Mouse (Mus musculus) intestine, embryonic 14.5 days (tissue): ENCODE data around the gene Srsf2. TPM values are rescaled to one million over a fixed set of nuclear protein-coding genes. Genes with fewer than 3 reads are reported as not detected.

Source experiments
- ATAC-seq: fragments of 200-750 bp; cut with Nextera tagmentation; replicated peaks from 2 replicates; pipeline ENCODE4 v1.8.0; 2017; ENCODE audit warnings: low read depth, moderate number of reproducible peaks, moderate TSS enrichment, moderate library complexity; ENCODE audit not compliant: low FRiP score, low TSS enrichment
- DNase-seq: peaks from one replicate; pipeline ENCODE4 v3.0.0-alpha.2; 2018; ENCODE audit warnings: low spot score
- H3K27ac ChIP-seq: fragments of 300-500 bp; sonication (generic); 2 replicates; pipeline ENCODE4 v1.5.1; 2014; ENCODE audit warnings: low read depth, mild to moderate bottlenecking, control low read depth
- H3K27me3 ChIP-seq: fragments of 300-500 bp; sonication (generic); replicated peaks from 2 replicates; pipeline ENCODE4 v1.6.1; 2014; ENCODE audit warnings: low read length, control low read depth; ENCODE audit not compliant: control insufficient read depth, insufficient read depth
- H3K36me3 ChIP-seq: fragments of 300-500 bp; sonication (generic); 2 replicates; pipeline ENCODE4 v1.6.1; 2014; ENCODE audit warnings: low read length, control low read depth; ENCODE audit not compliant: control insufficient read depth, insufficient read depth
- H3K4me1 ChIP-seq: fragments of 300-500 bp; sonication (generic); replicated peaks from 2 replicates; pipeline ENCODE4 v1.6.1; 2014; ENCODE audit warnings: low read length, control low read depth, mixed read lengths; ENCODE audit not compliant: control insufficient read depth, insufficient read depth
- H3K4me2 ChIP-seq: fragments of 300-500 bp; sonication (generic); 2 replicates; pipeline ENCODE4 v1.6.1; 2014; ENCODE audit warnings: low read length
- H3K4me3 ChIP-seq: fragments of 300-500 bp; sonication (generic); 2 replicates; pipeline ENCODE4 v1.5.1; 2014; ENCODE audit warnings: low read depth, low read length, control low read depth, mixed read lengths
- H3K9ac ChIP-seq: fragments of 300-500 bp; sonication (generic); 2 replicates; pipeline ENCODE4 v1.6.1; 2014; ENCODE audit warnings: mild to moderate bottlenecking, low read length
- H3K9me3 ChIP-seq: fragments of 300-500 bp; sonication (generic); 2 replicates; pipeline ENCODE4 v1.6.1; 2016; ENCODE audit warnings: low read length, control low read depth; ENCODE audit not compliant: control insufficient read depth
- WGBS: fragments of 180-500 bp; shearing (Covaris S2); extraction: QIAGEN DNeasy Blood & Tissue Kit; methylation state at CpG from one replicate; pipeline ENCODE4 v1.1.7; 2014; 5-methylcytosine and 5-hydroxymethylcytosine counted together
- polyA plus RNA-seq: library from polyadenylated mRNA; unstranded; fragments of >200 nt; fragmentation: Nextera tagmentation; extraction: Ambion mirVana; gene quantifications from 2 replicates; pipeline ENCODE4 v1.2.1, GENCODE M21; 2014

Srsf2 gene
- polyA plus RNA-seq, 1 experiment from 2014 or later, result 855 TPM

- H3K4me2 ChIP-seq, result no peak overlapping the region
- no peaks in the 10 kb centered on the region for H3K9me3 ChIP-seq
- no peak for DNase-seq
Measured at GRCm38 (mm10) chr11:116819932-116820593, 32.8 kb downstream of the Srsf2 start.

GRCm38 (mm10) chr11:116818722-116819121 lies 34.2 kb downstream of the Srsf2 start:
- H3K27ac ChIP-seq, result peak overlapping the region; percentile 57; the same call in 1 of the 2 replicates
- H3K27me3 ChIP-seq, result no peaks in the 10 kb centered on the region
- ATAC-seq (peak; percentile 67; the same call in 1 of the 2 replicates), DNase-seq (no peak)
- 33% methylated on average over 8 of the region's 8 CpGs for WGBS
- H3K36me3 ChIP-seq, result no peaks in the 10 kb centered on the region
- H3K4me3 ChIP-seq, result no peak overlapping the region
- no peak overlapping the region for H3K9ac ChIP-seq
- H3K4me2 ChIP-seq, result no peak overlapping the region
- no peaks in the 10 kb centered on the region for H3K9me3 ChIP-seq
- H3K4me1 ChIP-seq, result peaks cover 29% of the 10 kb centered on the region

More at GRCm38 (mm10) chr11:116819932-116820593, 32.8 kb downstream of the Srsf2 start:
- WGBS, result 88% methylated on average over 5 of the region's 5 CpGs
- Histone ChIP-seq H3K27me3 (no peaks in the 10 kb centered on the region), H3K36me3 (no peaks in the 10 kb centered on the region), H3K9ac (no peak overlapping the region), H3K27ac (no peak overlapping the region), H3K4me3 (no peak overlapping the region), H3K4me1 (peaks cover 15% of the 10 kb centered on the region)
- no peak for ATAC-seq

GRCm38 (mm10) chr11:116817567-116817966 lies 35.3 kb downstream of the Srsf2 start:
- no peaks in the 10 kb centered on the region for H3K36me3 ChIP-seq
- H3K9me3 ChIP-seq, result no peaks in the 10 kb centered on the region
- no peak overlapping the region for H3K9ac ChIP-seq
- H3K27me3 ChIP-seq, result no peaks in the 10 kb centered on the region
- H3K27ac ChIP-seq, result no peak overlapping the region
- 98% methylated on average over 5 of the region's 5 CpGs for WGBS
- no peak overlapping the region for H3K4me3 ChIP-seq
- no peak for ATAC-seq
- no peak overlapping the region for H3K4me2 ChIP-seq
- DNase-seq, result no peak
- peaks cover 40% of the 10 kb centered on the region for H3K4me1 ChIP-seq

GRCm38 (mm10) chr11:116816769-116817168 lies 36.1 kb downstream of the Srsf2 start:
- no peaks in the 10 kb centered on the region for H3K9me3 ChIP-seq
- DNase-seq (no peak), ATAC-seq (no peak)
- no peaks in the 10 kb centered on the region for H3K36me3 ChIP-seq
- no peak overlapping the region for H3K9ac ChIP-seq
- 61% methylated on average over 5 of the region's 5 CpGs for WGBS
- H3K4me1 ChIP-seq, result peaks cover 47% of the 10 kb centered on the region
- no peak overlapping the region for H3K27ac ChIP-seq
- no peak overlapping the region for H3K4me3 ChIP-seq
- no peak overlapping the region for H3K4me2 ChIP-seq
- H3K27me3 ChIP-seq, result no peaks in the 10 kb centered on the region

- Histone ChIP-seq H3K27ac (peak overlapping the region; percentile 89), H3K36me3 (no peaks in the 10 kb centered on the region), H3K4me2 (no peak overlapping the region), H3K27me3 (no peaks in the 10 kb centered on the region), H3K4me3 (no peak overlapping the region), H3K9me3 (no peaks in the 10 kb centered on the region), H3K4me1 (peaks cover 51% of the 10 kb centered on the region), H3K9ac (0 out of 2 replicates have a peak overlapping the region, but pooled peaks have one; percentile 20)
- ATAC-seq (no peak), DNase-seq (no peak)
- 38% methylated on average over 7 of the region's 7 CpGs for WGBS
Measured at GRCm38 (mm10) chr11:116814884-116815415, 37.9 kb downstream of the Srsf2 start.

GRCm38 (mm10) chr11:116814076-116814883 lies 38.6 kb downstream of the Srsf2 start:
- Histone ChIP-seq H3K4me1 (peaks cover 47% of the 10 kb centered on the region), H3K4me3 (no peak overlapping the region), H3K9ac (peak overlapping the region; percentile 20; the same call in 1 of the 2 replicates), H3K27ac (peak overlapping the region; percentile 89), H3K36me3 (0 out of 2 replicates have a peak, but pooled peaks cover 2% of the 10 kb centered on the region), H3K9me3 (no peaks in the 10 kb centered on the region), H3K4me2 (0 out of 2 replicates have a peak overlapping the region, but pooled peaks have one; percentile 6), H3K27me3 (no peaks in the 10 kb centered on the region)
- 17% methylated on average over 20 of the region's 20 CpGs for WGBS
- DNase-seq (peak; percentile 71), ATAC-seq (0 out of 2 replicates have a peak, but pooled peaks have one; percentile 12)

GRCm38 (mm10) chr11:116813610-116814009 lies 39.3 kb downstream of the Srsf2 start:
- no peaks in the 10 kb centered on the region for H3K9me3 ChIP-seq
- no peaks in the 10 kb centered on the region for H3K27me3 ChIP-seq
- no peak overlapping the region for H3K9ac ChIP-seq
- no peak overlapping the region for H3K4me3 ChIP-seq
- WGBS, result 81% methylated on average over 13 of the region's 13 CpGs
- H3K36me3 ChIP-seq, result 0 out of 2 replicates have a peak, but pooled peaks cover 5% of the 10 kb centered on the region
- H3K4me2 ChIP-seq, result 0 out of 2 replicates have a peak overlapping the region, but pooled peaks have one; percentile 6
- ATAC-seq (no peak), DNase-seq (no peak)
- H3K27ac ChIP-seq, result peak overlapping the region; percentile 89
- peaks cover 47% of the 10 kb centered on the region for H3K4me1 ChIP-seq

- Histone ChIP-seq H3K4me3 (no peak overlapping the region), H3K36me3 (0 out of 2 replicates have a peak, but pooled peaks cover 5% of the 10 kb centered on the region), H3K4me1 (peaks cover 48% of the 10 kb centered on the region), H3K27ac (peak overlapping the region; percentile 89), H3K9ac (no peak overlapping the region), H3K4me2 (no peak overlapping the region), H3K27me3 (no peaks in the 10 kb centered on the region), H3K9me3 (no peaks in the 10 kb centered on the region)
- peak; percentile 78 for DNase-seq
- ATAC-seq, result 0 out of 2 replicates have a peak, but pooled peaks have one; percentile 7
- 44% methylated on average over 21 of the region's 21 CpGs for whole genome bisulfite sequencing
Measured at GRCm38 (mm10) chr11:116812793-116813529, 39.9 kb downstream of the Srsf2 start.
